Mouse (Mus musculus) embryonic facial prominence, embryonic 14.5 days (tissue): ENCODE results near the gene Mul1. TPM values are rescaled to one million over a fixed set of nuclear protein-coding genes. Genes with fewer than 3 reads are reported as not detected.

ENCODE experiments used
- ATAC-seq: fragments of 200-750 bp; cut with Nextera tagmentation; 2 replicates; pipeline ENCODE4 v1.8.0; 2017; ENCODE audit warnings: low read depth, moderate number of reproducible peaks, moderate TSS enrichment
- DNase-seq: peaks from one replicate; pipeline ENCODE4 v3.0.0-alpha.2; 2015; ENCODE audit warnings: low spot score
- H3K27ac ChIP-seq: fragments of 300-500 bp; sonication (generic); replicated peaks from 2 replicates; pipeline ENCODE4 v1.5.1; 2014; ENCODE audit warnings: low read depth, mild to moderate bottlenecking, low read length, moderate library complexity
- H3K27me3 ChIP-seq: fragments of 300-500 bp; sonication (generic); replicated peaks from 2 replicates; pipeline ENCODE4 v1.6.1; 2014; ENCODE audit warnings: low read length; ENCODE audit not compliant: control insufficient read depth, insufficient read depth
- H3K36me3 ChIP-seq: fragments of 300-500 bp; sonication (generic); 2 replicates; pipeline ENCODE4 v1.6.1; 2014; ENCODE audit warnings: low read length, mixed read lengths; ENCODE audit not compliant: control insufficient read depth, insufficient read depth
- H3K4me1 ChIP-seq: fragments of 300-500 bp; sonication (generic); 2 replicates; pipeline ENCODE4 v1.6.1; 2014; ENCODE audit warnings: antibody characterized with exemption, low read length; ENCODE audit not compliant: control insufficient read depth, insufficient read depth
- H3K4me2 ChIP-seq: fragments of 300-500 bp; sonication (generic); 2 replicates; pipeline ENCODE4 v1.6.1; 2014; ENCODE audit warnings: low read depth, mild to moderate bottlenecking, low read length, moderate library complexity, mixed read lengths
- H3K4me3 ChIP-seq: fragments of 300-500 bp; sonication (generic); 2 replicates; pipeline ENCODE4 v1.5.1; 2014; ENCODE audit warnings: low read depth, mild to moderate bottlenecking, low read length
- H3K9ac ChIP-seq: fragments of 300-500 bp; sonication (generic); 2 replicates; pipeline ENCODE4 v1.6.1; 2014; ENCODE audit warnings: low read depth, mild to moderate bottlenecking, low read length, moderate library complexity, mixed read lengths
- H3K9me3 ChIP-seq: fragments of 300-500 bp; sonication (generic); 2 replicates; pipeline ENCODE4 v1.6.1; 2016; ENCODE audit warnings: low read length; ENCODE audit not compliant: control insufficient read depth
- WGBS: fragments of 180-500 bp; shearing (Covaris S2); extraction: QIAGEN DNeasy Blood & Tissue Kit; methylation state at CpG from one replicate; pipeline ENCODE4 v1.1.7; 2014; 5-methylcytosine and 5-hydroxymethylcytosine counted together
- polyA plus RNA-seq: library from polyadenylated mRNA; unstranded; fragments of >200 nt; fragmentation: Nextera tagmentation; extraction: Ambion mirVana; gene quantifications from 2 replicates; pipeline ENCODE4 v1.2.1, GENCODE M21; 2014

The Mul1 gene
- polyA plus RNA-seq, 1 experiment from 2014 or later, result 19.5 TPM

DNA sequence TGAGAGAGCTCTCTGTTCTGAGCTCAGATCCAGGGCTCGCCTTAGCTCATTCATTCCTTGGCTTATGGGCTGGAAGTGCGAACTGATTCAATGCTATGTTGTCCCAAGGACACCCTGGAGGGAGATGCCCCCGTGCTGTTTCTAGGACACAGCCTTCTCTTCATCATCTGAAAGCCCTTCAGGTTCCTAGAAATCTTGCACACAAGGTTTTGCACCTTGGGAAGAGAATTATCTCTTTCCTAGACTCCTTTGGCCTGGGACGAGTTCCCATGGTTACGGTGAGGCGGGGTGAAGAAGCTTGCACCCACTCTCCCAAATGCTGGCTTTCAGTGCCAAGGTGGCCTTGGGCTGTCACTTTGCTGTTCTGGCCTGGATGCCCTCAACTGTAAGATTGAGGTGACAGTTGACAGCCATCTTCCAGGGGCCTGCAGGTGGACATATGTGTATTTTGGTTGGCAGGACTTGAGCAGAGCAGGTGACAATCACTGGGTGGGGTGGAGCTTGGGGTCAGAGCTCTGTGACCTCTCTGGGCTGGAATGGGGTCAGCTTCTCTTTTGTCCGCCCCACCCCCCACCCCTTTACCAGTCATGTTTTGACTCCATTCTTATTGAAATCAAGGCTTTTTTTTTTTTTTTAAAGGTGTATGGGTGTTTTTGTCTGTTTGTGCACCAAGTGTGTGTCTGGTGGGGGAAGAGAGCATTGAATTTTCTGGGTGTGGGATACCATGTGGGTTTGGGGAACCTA is 14.6 kb downstream of the Mul1 start:
- no peaks in the 10 kb centered on the region for H3K4me1 ChIP-seq
- ATAC-seq (no peak), DNase-seq (no peak)
- H3K4me3 ChIP-seq, result no peak overlapping the region
- H3K9me3 ChIP-seq, result no peaks in the 10 kb centered on the region
- 48% methylated on average over 7 of the region's 7 CpGs for WGBS
- no peak overlapping the region for H3K27ac ChIP-seq
- H3K9ac ChIP-seq, result no peak overlapping the region
- H3K27me3 ChIP-seq, result peaks cover 22% of the 10 kb centered on the region
- H3K4me2 ChIP-seq, result no peak overlapping the region
- no peaks in the 10 kb centered on the region for H3K36me3 ChIP-seq

DNA sequence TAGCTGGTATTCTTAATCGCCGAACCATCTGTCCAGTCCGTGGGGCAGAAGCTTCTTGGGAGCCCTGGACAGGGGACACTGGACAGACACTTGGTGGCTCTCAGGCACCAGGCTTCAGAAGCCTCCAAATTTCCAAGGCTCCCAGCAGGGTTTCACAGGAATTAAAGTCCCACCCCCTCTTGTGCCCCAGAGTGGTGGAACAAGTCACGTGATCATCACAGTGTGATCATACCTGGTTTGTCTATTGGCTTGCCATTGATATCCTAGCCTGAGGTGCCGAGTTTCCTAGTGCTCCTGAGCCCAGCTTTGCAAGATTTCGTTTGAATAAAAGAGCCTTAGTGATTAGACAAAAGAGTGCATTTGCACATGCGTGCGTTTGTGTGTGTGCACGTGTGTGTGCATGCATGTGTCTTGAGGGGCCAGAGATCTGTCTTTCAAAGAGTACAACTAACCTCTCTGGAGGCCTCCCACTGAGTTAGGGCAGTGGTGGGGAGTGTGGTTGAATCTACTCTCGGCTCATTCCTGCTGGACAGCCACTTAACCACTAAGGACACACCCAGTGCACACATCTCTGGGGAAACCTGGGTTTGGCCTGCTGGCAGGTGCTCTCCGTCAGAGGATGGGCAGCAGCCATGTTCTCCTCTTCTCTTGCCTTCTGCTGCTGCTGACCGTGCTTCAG is 15.3 kb downstream of the Mul1 start:
- ATAC-seq (no peak), DNase-seq (no peak)
- Histone ChIP-seq H3K36me3 (no peaks in the 10 kb centered on the region), H3K27ac (no peak overlapping the region), H3K9me3 (no peaks in the 10 kb centered on the region), H3K4me1 (no peaks in the 10 kb centered on the region), H3K27me3 (peaks cover 22% of the 10 kb centered on the region), H3K4me3 (no peak overlapping the region), H3K9ac (no peak overlapping the region), H3K4me2 (no peak overlapping the region)
- WGBS, result 58% methylated on average over 12 of the region's 12 CpGs

DNA sequence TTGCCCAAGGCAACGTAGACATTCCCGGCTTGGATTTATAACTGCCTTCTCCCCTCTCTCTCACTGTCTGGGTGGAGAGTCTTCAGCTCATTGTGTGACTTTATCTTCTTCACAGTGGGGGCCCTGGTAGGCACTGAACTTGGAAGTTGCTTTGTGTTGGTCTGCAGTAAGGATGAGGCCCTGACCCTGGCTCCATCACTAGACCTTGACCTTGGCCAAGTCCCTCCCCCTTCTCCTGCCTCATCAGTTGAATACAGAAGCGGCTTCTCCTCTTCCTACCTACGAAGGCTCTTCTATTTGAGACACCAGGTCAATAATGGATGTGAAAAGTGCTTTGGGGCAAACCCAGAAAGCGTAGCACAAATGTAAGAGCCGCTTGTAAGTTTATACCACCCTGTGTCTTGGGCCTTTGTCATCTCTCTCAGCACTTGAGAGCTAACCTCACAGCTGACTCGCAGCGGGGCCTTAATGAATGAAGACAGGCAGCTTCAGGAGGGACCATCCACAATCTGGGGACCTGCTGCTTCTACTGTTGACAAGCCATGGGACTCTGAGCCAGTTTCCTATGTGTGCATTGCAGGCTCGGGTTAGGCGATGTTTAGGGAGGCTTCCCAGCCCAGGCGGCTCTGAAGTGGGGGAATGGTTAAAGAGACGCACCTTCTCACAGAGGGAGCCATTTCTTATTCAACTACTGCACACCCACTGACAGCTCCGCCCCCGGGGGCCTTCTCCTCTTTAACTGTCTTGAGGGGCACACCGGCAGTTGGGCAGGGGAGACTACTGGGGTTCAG is 18.0 kb downstream of the Mul1 start:
- no peak overlapping the region for H3K4me2 ChIP-seq
- H3K27me3 ChIP-seq, result peaks cover 42% of the 10 kb centered on the region
- no peak overlapping the region for H3K4me3 ChIP-seq
- no peak overlapping the region for H3K9ac ChIP-seq
- WGBS, result 27% methylated on average over 14 of the region's 15 CpGs
- H3K4me1 ChIP-seq, result peaks cover 8% of the 10 kb centered on the region
- no peak overlapping the region for H3K27ac ChIP-seq
- no peaks in the 10 kb centered on the region for H3K36me3 ChIP-seq
- ATAC-seq (no peak), DNase-seq (no peak)
- H3K9me3 ChIP-seq, result no peaks in the 10 kb centered on the region

DNA sequence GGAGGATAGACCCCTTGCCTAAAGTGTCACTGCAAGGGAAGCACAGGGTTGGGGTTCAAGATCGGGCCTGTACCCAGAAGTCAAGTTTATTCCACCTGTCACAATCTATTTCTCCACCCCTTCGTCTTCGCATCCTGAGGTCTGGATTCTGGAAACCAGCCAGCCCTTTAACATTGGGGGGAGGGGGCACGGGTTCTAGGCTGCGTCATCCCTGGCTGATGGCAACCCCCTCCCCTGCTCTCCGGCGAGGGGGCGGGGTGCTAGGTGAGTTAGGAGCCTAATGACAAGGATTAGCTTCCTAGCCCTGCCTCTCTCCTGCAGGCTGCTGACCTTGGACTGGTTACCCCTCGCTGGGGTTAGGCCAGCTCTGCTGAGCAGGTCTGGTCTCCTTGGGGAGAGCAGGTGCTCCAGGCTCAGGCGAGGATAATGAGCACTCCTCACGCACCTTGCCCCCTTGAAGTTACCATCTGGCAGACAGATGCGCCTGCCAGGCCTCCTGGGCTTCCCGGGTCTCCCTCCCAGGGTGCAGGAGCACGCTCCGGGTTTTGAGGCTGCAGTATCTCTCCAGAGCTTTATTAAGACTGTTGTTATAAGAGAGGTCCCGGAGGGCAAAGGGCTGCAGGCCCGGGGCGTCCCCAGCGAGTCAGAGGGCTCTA is 18.8 kb downstream of the Mul1 start:
- peaks cover 46% of the 10 kb centered on the region for H3K27me3 ChIP-seq
- ATAC-seq (peak; percentile 50), DNase-seq (peak; percentile 67)
- H3K27ac ChIP-seq, result no peak overlapping the region
- no peaks in the 10 kb centered on the region for H3K36me3 ChIP-seq
- H3K4me2 ChIP-seq, result peak overlapping the region; percentile 96
- peaks cover 8% of the 10 kb centered on the region for H3K4me1 ChIP-seq
- peak overlapping the region; percentile 82 for H3K9ac ChIP-seq
- H3K9me3 ChIP-seq, result no peaks in the 10 kb centered on the region
- 5% methylated on average over 16 of the region's 19 CpGs for WGBS
- H3K4me3 ChIP-seq, result peak overlapping the region; percentile 77

DNA sequence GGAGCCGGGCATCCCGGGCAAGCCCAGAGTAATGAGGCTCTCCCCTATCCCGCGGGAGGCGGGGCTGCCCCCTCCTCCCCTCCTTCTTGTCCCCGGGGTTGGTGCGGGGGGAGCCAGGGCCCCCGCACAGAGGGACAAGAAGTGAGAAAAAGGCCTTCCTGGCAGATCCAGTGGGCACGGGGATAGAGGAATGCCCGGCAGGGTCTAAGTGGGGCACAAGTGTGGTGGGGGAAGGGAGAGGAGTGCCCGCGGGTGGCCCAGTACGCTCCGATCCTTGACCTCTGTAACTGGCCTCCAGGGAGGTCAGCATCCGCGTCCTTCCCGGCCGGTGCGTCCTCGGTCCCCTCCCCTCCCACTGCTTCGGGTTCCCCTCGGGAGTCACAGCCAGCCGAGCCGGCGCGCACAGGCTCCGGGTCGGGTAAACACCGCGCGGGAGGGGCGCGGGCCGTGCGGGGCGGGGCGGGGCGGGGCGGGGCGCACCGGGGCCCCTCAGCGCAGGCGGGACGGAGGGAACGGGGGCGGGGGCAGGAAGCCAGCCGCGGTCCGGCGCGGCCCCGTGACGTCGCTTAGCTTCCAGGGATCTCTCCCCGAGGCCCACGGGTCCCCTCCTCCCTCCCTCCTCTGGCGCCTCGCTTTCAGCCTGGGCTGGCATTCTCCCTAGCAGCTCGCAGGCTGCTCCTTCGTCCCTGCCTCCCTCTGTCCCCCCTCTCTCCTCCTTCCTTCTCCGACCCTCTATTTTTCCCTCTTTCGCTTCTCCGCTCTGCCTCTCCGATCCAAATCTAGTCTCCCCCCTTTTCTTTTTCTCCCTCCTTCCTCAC is 19.5 kb downstream of the Mul1 start, which contains the start of gene Camk2n1:
Gene Camk2n1 (plus strand): TSS at position 562 of the 818 bp plus-strand sequence.
- Histone ChIP-seq H3K4me2 (peak within 1 kb of the TSS; percentile 96), H3K9ac (peak within 1 kb of the TSS; percentile 82), H3K27me3 (peaks cover 47% of the 10 kb centered on the region), H3K36me3 (no peaks in the 10 kb centered on the region), H3K4me1 (peaks cover 8% of the 10 kb centered on the region), H3K4me3 (peak within 1 kb of the TSS; percentile 77), H3K27ac (peak within 1 kb of the TSS; percentile 72), H3K9me3 (no peaks in the 10 kb centered on the region)
- DNase-seq, result peak; percentile 86
- peak; percentile 80 for ATAC-seq
- WGBS, result 1% methylated on average over 9 of the region's 64 CpGs

DNA sequence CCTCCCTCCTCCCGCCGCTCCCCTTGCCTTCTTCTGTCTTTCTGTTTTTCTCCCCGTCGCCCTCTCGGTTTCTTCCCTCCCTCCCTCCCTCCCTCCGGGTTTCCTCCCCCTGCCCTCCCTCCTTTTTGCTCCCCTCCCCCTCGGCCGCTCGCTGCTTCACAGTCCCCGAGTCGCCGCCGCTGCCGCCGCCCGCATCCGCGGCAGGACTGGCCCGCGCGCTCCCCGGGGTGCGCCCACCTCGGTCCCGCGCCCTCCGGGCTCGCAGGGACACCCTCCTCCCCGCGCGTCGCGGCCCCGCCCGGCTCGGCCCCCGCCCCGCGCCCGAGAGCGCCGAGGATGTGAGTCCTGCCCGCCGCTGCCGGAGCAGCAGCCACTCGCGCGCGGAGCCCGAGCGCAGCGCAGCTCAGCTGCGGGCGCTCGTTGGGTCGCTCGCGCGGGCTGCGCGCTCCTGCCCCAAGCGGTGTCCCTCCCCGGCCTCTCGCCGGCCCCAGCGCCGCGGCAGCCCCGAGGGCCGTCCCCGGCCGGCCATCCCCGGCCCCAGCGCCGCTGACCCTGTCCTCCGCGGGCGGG is 20.2 kb downstream of the Mul1 start:
- peak overlapping the region; percentile 77 for H3K4me3 ChIP-seq
- ATAC-seq (peak; percentile 17; the same call in 1 of the 2 replicates), DNase-seq (peak; percentile 62)
- 2% methylated on average over 40 of the region's 78 CpGs for WGBS
- peak overlapping the region; percentile 72 for H3K27ac ChIP-seq
- peaks cover 8% of the 10 kb centered on the region for H3K4me1 ChIP-seq
- no peaks in the 10 kb centered on the region for H3K9me3 ChIP-seq
- peaks cover 48% of the 10 kb centered on the region for H3K27me3 ChIP-seq
- peak overlapping the region; percentile 96 for H3K4me2 ChIP-seq
- H3K9ac ChIP-seq, result peak overlapping the region; percentile 82
- no peaks in the 10 kb centered on the region for H3K36me3 ChIP-seq

DNA sequence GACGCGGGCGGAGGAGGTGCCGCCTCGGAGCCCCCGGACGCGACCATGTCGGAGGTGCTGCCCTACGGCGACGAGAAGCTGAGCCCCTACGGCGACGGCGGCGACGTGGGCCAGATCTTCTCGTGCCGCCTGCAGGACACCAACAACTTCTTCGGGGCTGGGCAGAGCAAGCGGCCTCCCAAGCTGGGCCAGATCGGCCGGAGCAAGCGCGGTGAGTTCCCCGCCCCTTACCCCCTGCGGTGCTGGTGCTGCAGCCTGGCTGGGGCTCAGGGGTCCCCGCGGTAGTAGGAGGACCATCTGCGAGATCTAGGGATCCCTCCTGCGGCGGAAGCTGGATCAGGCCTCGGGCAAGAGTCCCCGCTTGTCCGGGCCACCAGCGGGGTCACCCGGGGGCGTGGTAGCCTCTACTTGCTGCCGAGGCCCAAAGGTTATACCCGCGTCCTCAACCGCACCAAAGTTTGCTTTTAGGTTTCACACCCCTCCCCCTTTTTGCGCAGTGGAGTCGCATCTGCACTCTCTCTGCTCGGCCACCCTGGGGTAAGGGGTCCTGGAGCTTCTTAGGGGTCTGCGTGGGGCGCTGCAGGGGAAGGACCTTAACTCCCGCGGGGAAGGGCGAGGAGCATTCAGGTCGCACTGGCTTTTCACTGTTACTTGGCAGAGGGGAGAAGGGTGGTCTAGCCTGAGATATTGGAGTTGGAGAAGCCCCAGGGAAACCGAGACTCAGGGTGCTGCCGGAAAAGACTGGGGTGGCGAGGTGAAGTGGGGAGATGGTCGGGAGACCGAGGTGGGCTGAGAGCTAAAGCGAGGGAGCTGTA is 20.9 kb downstream of the Mul1 start:
- Histone ChIP-seq H3K9me3 (no peaks in the 10 kb centered on the region), H3K36me3 (no peaks in the 10 kb centered on the region), H3K4me3 (peak overlapping the region; percentile 77), H3K4me1 (peaks cover 8% of the 10 kb centered on the region), H3K27me3 (peaks cover 48% of the 10 kb centered on the region), H3K9ac (peak overlapping the region; percentile 82), H3K4me2 (peak overlapping the region; percentile 96), H3K27ac (peak overlapping the region; percentile 72)
- no peak for ATAC-seq
- no peak for DNase-seq
- under 1% methylated on average over 35 of the region's 58 CpGs for WGBS
